Mouse (Mus musculus) hindbrain, embryonic 11.5 days (tissue): Measurements from ENCODE around the gene Smo. TPM values are rescaled to one million over a fixed set of nuclear protein-coding genes. Genes with fewer than 3 reads are reported as not detected.
"Not testable (repeated sequence)": the region's sequence is repeated elsewhere in the genome, so short reads cannot be mapped to it uniquely, and the experiment has no call there.

ENCODE experiments used
- ATAC-seq: fragments of 200-750 bp; cut with Nextera tagmentation; 2 replicates; pipeline ENCODE4 v1.8.0; 2017; ENCODE audit warnings: mild to moderate bottlenecking, moderate TSS enrichment, moderate library complexity; ENCODE audit not compliant: low FRiP score
- DNase-seq: peaks from one replicate; pipeline ENCODE4 v3.0.0-alpha.2; 2015; ENCODE audit warnings: low spot score
- H3K27ac ChIP-seq: fragments of 300-500 bp; sonication (generic); 2 replicates; pipeline ENCODE4 v1.5.1; 2014; ENCODE audit warnings: mild to moderate bottlenecking, low read depth, low read length
- H3K27me3 ChIP-seq: fragments of 300-500 bp; sonication (generic); 2 replicates; pipeline ENCODE4 v1.6.1; 2014; ENCODE audit warnings: mild to moderate bottlenecking, low read length, moderate library complexity, mixed read lengths; ENCODE audit not compliant: control insufficient read depth, insufficient read depth
- H3K36me3 ChIP-seq: fragments of 300-500 bp; sonication (generic); 2 replicates; pipeline ENCODE4 v1.6.1; 2014; ENCODE audit warnings: mild to moderate bottlenecking, low read length, moderate library complexity, mixed read lengths; ENCODE audit not compliant: control insufficient read depth, insufficient read depth
- H3K4me1 ChIP-seq: fragments of 300-500 bp; sonication (generic); replicated peaks from 2 replicates; pipeline ENCODE4 v1.6.1; 2014; ENCODE audit warnings: low read length, mixed read lengths; ENCODE audit not compliant: control insufficient read depth, insufficient read depth
- H3K4me2 ChIP-seq: fragments of 300-500 bp; sonication (generic); replicated peaks from 2 replicates; pipeline ENCODE4 v1.6.1; 2014; ENCODE audit warnings: mild to moderate bottlenecking, low read depth, low read length
- H3K4me3 ChIP-seq: fragments of 300-500 bp; sonication (generic); 2 replicates; pipeline ENCODE4 v1.5.1; 2014; ENCODE audit warnings: low read depth, low read length
- H3K9ac ChIP-seq: fragments of 300-500 bp; sonication (generic); 2 replicates; pipeline ENCODE4 v1.6.1; 2014; ENCODE audit warnings: low read depth, low read length
- H3K9me3 ChIP-seq: fragments of 300-500 bp; sonication (generic); 2 replicates; pipeline ENCODE4 v1.6.1; 2016; ENCODE audit warnings: low read length; ENCODE audit not compliant: control insufficient read depth
- WGBS: fragments of 180-500 bp; shearing (Covaris S2); extraction: QIAGEN DNeasy Blood & Tissue Kit; methylation state at CpG from one replicate; pipeline ENCODE4 v1.1.7; 2014; 5-methylcytosine and 5-hydroxymethylcytosine counted together
- polyA plus RNA-seq: library from polyadenylated mRNA; unstranded; fragments of >200 nt; fragmentation: Nextera tagmentation; extraction: Ambion mirVana; gene quantifications from 2 replicates; pipeline ENCODE4 v1.2.1, GENCODE M21; 2014

Gene Smo
- polyA plus RNA-seq, 1 experiment from 2014 or later: 39.3 TPM

GRCm38 (mm10) chr6:29736610-29737458, 1.5 kb downstream of the Smo start:
- Histone ChIP-seq H3K4me1 (no peaks in the 10 kb centered on the region), H3K9me3 (no peaks in the 10 kb centered on the region), H3K36me3 (no peaks in the 10 kb centered on the region), H3K27me3 (no peaks in the 10 kb centered on the region), H3K4me3 (peak overlapping the region; percentile 72), H3K4me2 (peak overlapping the region; percentile 72), H3K27ac (0 out of 2 replicates have a peak overlapping the region, but pooled peaks have one; percentile 82), H3K9ac (peak overlapping the region; percentile 91)
- ATAC-seq (no peak), DNase-seq (peak; percentile 19)
- 21% methylated on average over 13 of the region's 13 CpGs for WGBS

- Histone ChIP-seq H3K36me3 (peaks cover 5% of the 10 kb centered on the region; the same call in 1 of the 2 replicates), H3K27me3 (no peaks in the 10 kb centered on the region), H3K4me3 (no peak overlapping the region), H3K9me3 (peaks cover 7% of the 10 kb centered on the region), H3K9ac (no peak overlapping the region), H3K4me1 (no peaks in the 10 kb centered on the region), H3K4me2 (no peak overlapping the region), H3K27ac (no peak overlapping the region)
- ATAC-seq (no peak), DNase-seq (no peak)
- 93% methylated on average over 3 of the region's 3 CpGs for WGBS
Observed at GRCm38 (mm10) chr6:29751466-29752152, 16.3 kb downstream of the Smo start.

- Histone ChIP-seq H3K27me3 (no peaks in the 10 kb centered on the region), H3K36me3 (peaks cover 2% of the 10 kb centered on the region; the same call in 1 of the 2 replicates), H3K9me3 (peaks cover 4% of the 10 kb centered on the region), H3K9ac (no peak overlapping the region), H3K4me3 (no peak overlapping the region), H3K27ac (no peak overlapping the region), H3K4me1 (no peaks in the 10 kb centered on the region), H3K4me2 (no peak overlapping the region)
- WGBS: 89% methylated on average over 11 of the region's 11 CpGs
- DNase-seq: no peak
- no peak for ATAC-seq
Observed at GRCm38 (mm10) chr6:29753336-29753735, 18.0 kb downstream of the Smo start.

- H3K27me3 ChIP-seq: no peaks in the 10 kb centered on the region
- 92% methylated on average over 5 of the region's 5 CpGs for whole genome bisulfite sequencing
- H3K9ac ChIP-seq: no peak overlapping the region
- no peak for ATAC-seq
- no peaks in the 10 kb centered on the region for H3K9me3 ChIP-seq
- peaks cover 2% of the 10 kb centered on the region; the same call in 1 of the 2 replicates for H3K36me3 ChIP-seq
- H3K4me2 ChIP-seq: no peak overlapping the region
- DNase-seq: no peak
- H3K27ac ChIP-seq: no peak overlapping the region
- H3K4me3 ChIP-seq: no peak overlapping the region
- no peaks in the 10 kb centered on the region for H3K4me1 ChIP-seq
Observed at GRCm38 (mm10) chr6:29756001-29756400, 20.7 kb downstream of the Smo start.

- H3K27ac ChIP-seq: no peak overlapping the region
- no peak overlapping the region for H3K9ac ChIP-seq
- WGBS: 91% methylated on average over 4 of the region's 4 CpGs
- H3K4me1 ChIP-seq: no peaks in the 10 kb centered on the region
- no peak for DNase-seq
- H3K4me3 ChIP-seq: no peak overlapping the region
- no peaks in the 10 kb centered on the region for H3K9me3 ChIP-seq
- no peak overlapping the region for H3K4me2 ChIP-seq
- no peaks in the 10 kb centered on the region for H3K27me3 ChIP-seq
- no peak for ATAC-seq
- H3K36me3 ChIP-seq: peaks cover 2% of the 10 kb centered on the region; the same call in 1 of the 2 replicates
Observed at GRCm38 (mm10) chr6:29756476-29756875, 21.2 kb downstream of the Smo start.

- H3K4me2 ChIP-seq: no peak overlapping the region
- H3K27me3 ChIP-seq: no peaks in the 10 kb centered on the region
- 42% methylated on average over 4 of the region's 4 CpGs for WGBS
- no peak for ATAC-seq
- H3K4me3 ChIP-seq: no peak overlapping the region
- H3K27ac ChIP-seq: no peak overlapping the region
- H3K36me3 ChIP-seq: peaks cover 2% of the 10 kb centered on the region; the same call in 1 of the 2 replicates
- peak; percentile 86 for DNase-seq
- no peaks in the 10 kb centered on the region for H3K4me1 ChIP-seq
- no peak overlapping the region for H3K9ac ChIP-seq
- no peaks in the 10 kb centered on the region for H3K9me3 ChIP-seq
Observed at GRCm38 (mm10) chr6:29758417-29758816, 23.1 kb downstream of the Smo start.

- Histone ChIP-seq H3K4me3 (no peak overlapping the region), H3K9ac (no peak overlapping the region), H3K4me1 (no peaks in the 10 kb centered on the region), H3K4me2 (no peak overlapping the region), H3K9me3 (no peaks in the 10 kb centered on the region), H3K27me3 (no peaks in the 10 kb centered on the region), H3K36me3 (no peaks in the 10 kb centered on the region; the same call in 1 of the 2 replicates), H3K27ac (no peak overlapping the region)
- DNase-seq (no peak), ATAC-seq (no peak)
- 82% methylated on average over 13 of the region's 13 CpGs for WGBS
Observed at GRCm38 (mm10) chr6:29759012-29759679, 23.8 kb downstream of the Smo start.

- H3K9me3 ChIP-seq, H3K27ac ChIP-seq, ATAC-seq, H3K4me3 ChIP-seq, DNase-seq, H3K9ac ChIP-seq, H3K36me3 ChIP-seq, H3K27me3 ChIP-seq, H3K4me2 ChIP-seq, H3K4me1 ChIP-seq: not testable (repeated sequence)
- 93% methylated on average over 2 of the region's 2 CpGs for WGBS
Observed at GRCm38 (mm10) chr6:29760397-29760796, 25.1 kb downstream of the Smo start.
